Mouse (Mus musculus) kidney, postnatal 0 days (tissue): ENCODE data around the gene Naga. TPM values are rescaled to one million over a fixed set of nuclear protein-coding genes. Genes with fewer than 3 reads are reported as not detected.
A peak's percentile ranks its signal among the peaks of the same experiment; 100 is the strongest.

Source experiments
- ATAC-seq: fragments of 200-750 bp; cut with Nextera tagmentation; replicated peaks from 2 replicates; pipeline ENCODE4 v1.8.0; 2017; ENCODE audit warnings: low read depth, moderate number of reproducible peaks, moderate TSS enrichment, moderate library complexity; ENCODE audit not compliant: low FRiP score
- DNase-seq: peaks from one replicate; pipeline ENCODE4 v3.0.0-alpha.2; 2016; ENCODE audit warnings: low spot score
- H3K27ac ChIP-seq: fragments of 300-500 bp; sonication (generic); 2 replicates; pipeline ENCODE4 v1.5.1; 2014; ENCODE audit warnings: mild to moderate bottlenecking
- H3K27me3 ChIP-seq: fragments of 300-500 bp; sonication (generic); 2 replicates; pipeline ENCODE4 v1.6.1; 2014; ENCODE audit warnings: low read length, mixed read lengths; ENCODE audit not compliant: insufficient read depth
- H3K36me3 ChIP-seq: fragments of 300-500 bp; sonication (generic); 2 replicates; pipeline ENCODE4 v1.6.1; 2014; ENCODE audit warnings: low read length, mixed read lengths; ENCODE audit not compliant: insufficient read depth
- H3K4me1 ChIP-seq: fragments of 300-500 bp; sonication (generic); replicated peaks from 2 replicates; pipeline ENCODE4 v1.6.1; 2014; ENCODE audit warnings: antibody characterized with exemption, low read length, mixed read lengths; ENCODE audit not compliant: insufficient read depth
- H3K4me2 ChIP-seq: fragments of 300-500 bp; sonication (generic); 2 replicates; pipeline ENCODE4 v1.6.1; 2014; ENCODE audit warnings: mild to moderate bottlenecking, low read length, moderate library complexity, mixed read lengths
- H3K4me3 ChIP-seq: fragments of 300-500 bp; sonication (generic); replicated peaks from 2 replicates; pipeline ENCODE4 v1.5.1; 2014; ENCODE audit warnings: low read depth, low read length
- H3K9ac ChIP-seq: fragments of 300-500 bp; sonication (generic); 2 replicates; pipeline ENCODE4 v1.6.1; 2014; ENCODE audit warnings: low read depth, low read length
- H3K9me3 ChIP-seq: fragments of 300-500 bp; sonication (generic); replicated peaks from 2 replicates; pipeline ENCODE4 v1.6.1; 2016; ENCODE audit warnings: low read length, inconsistent platforms, mixed read lengths
- CTCF ChIP-seq: IDR thresholded peaks from 2 replicates; pipeline ENCODE4 v1.5.1; 2016; ENCODE audit warnings: antibody characterized with exemption, low read depth, mild to moderate bottlenecking, moderate library complexity
- WGBS: fragments of 180-500 bp; shearing (Covaris S2); extraction: QIAGEN DNeasy Blood & Tissue Kit; methylation state at CpG from one replicate; pipeline ENCODE4 v1.1.7; 2014; 5-methylcytosine and 5-hydroxymethylcytosine counted together
- polyA plus RNA-seq: library from polyadenylated mRNA; unstranded; fragments of >200 nt; fragmentation: Nextera tagmentation; extraction: Ambion mirVana; gene quantifications from 2 replicates; pipeline ENCODE4 v1.2.1, GENCODE M21; 2015

The Naga gene
- polyA plus RNA-seq, 1 experiment from 2014 or later: 95.0 TPM

GRCm38 (mm10) chr15:82319613-82320012 lies 19.1 kb downstream of the Naga start:
- Histone ChIP-seq H3K27me3 (no peaks in the 10 kb centered on the region), H3K9ac (no peak overlapping the region), H3K36me3 (no peaks in the 10 kb centered on the region), H3K4me1 (no peaks in the 10 kb centered on the region), H3K4me2 (no peak overlapping the region), H3K27ac (no peak overlapping the region), H3K4me3 (no peak overlapping the region), H3K9me3 (no peaks in the 10 kb centered on the region)
- TF ChIP-seq CTCF: no peak
- WGBS: 37% methylated on average over 1 of the region's 1 CpGs
- DNase-seq: no peak
- no peak for ATAC-seq

- no peak overlapping the region for H3K27ac ChIP-seq
- H3K4me1 ChIP-seq: no peaks in the 10 kb centered on the region
- no peak overlapping the region for H3K4me3 ChIP-seq
- no peak overlapping the region for H3K4me2 ChIP-seq
- no peak for TF ChIP-seq CTCF
- WGBS: 85% methylated on average over 6 of the region's 6 CpGs
- no peaks in the 10 kb centered on the region for H3K9me3 ChIP-seq
- H3K27me3 ChIP-seq: no peaks in the 10 kb centered on the region
- no peak overlapping the region for H3K9ac ChIP-seq
- DNase-seq: no peak
- no peaks in the 10 kb centered on the region for H3K36me3 ChIP-seq
- no peak for ATAC-seq
These were observed 20.9 kb downstream of the Naga start for GRCm38 (mm10) chr15:82317839-82318238.

DNA sequence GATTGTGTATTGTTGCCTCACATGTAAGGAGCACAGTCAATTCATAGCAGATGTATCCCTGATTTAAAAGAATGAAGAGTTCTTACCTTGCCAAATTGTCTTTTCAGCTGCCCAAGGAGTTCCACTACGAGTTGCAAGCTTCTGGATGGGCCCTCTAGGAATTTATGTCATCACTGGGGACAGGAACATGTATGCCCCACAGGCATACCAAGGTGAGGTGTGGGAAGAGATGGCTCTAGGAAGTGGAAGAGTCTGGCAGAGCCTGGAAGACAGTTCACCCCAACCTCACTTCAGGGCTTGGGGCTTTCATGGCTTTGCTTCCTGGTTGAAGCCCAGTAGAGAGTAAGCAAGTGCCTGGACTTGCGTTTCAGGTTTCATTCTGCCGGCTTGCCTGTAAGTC lies 30.3 kb downstream of the Naga start:
- DNase-seq: no peak
- H3K4me3 ChIP-seq: no peak overlapping the region
- H3K9me3 ChIP-seq: no peaks in the 10 kb centered on the region
- no peak for ATAC-seq
- no peaks in the 10 kb centered on the region for H3K4me1 ChIP-seq
- no peak for TF ChIP-seq CTCF
- no peaks in the 10 kb centered on the region for H3K27me3 ChIP-seq
- H3K36me3 ChIP-seq: no peaks in the 10 kb centered on the region
- no peak overlapping the region for H3K4me2 ChIP-seq
- H3K9ac ChIP-seq: no peak overlapping the region
- WGBS: 72% methylated on average over 3 of the region's 3 CpGs
- H3K27ac ChIP-seq: no peak overlapping the region

DNA sequence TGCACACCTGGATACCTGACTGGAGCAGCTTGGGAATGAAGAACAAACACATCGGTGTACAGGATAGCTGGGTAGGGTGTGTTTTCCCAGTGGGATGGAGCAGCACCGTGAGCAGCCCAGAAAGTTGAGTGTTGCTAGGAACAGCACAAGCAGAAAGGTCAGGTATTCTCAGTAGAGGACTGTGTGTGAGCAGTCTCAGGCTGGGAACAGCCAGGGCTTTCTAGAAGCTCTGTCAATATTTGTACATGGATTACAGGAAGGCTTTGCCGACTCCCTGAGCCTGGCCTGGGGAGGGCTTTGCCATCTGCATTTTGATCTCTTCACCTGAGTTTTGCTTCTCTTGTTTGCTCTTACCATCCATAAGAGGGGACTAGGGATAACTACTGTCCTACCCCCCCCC lies 31.6 kb downstream of the Naga start:
- DNase-seq: no peak
- Histone ChIP-seq H3K4me3 (no peak overlapping the region), H3K27ac (no peak overlapping the region), H3K4me2 (no peak overlapping the region), H3K9me3 (no peaks in the 10 kb centered on the region), H3K4me1 (no peaks in the 10 kb centered on the region), H3K36me3 (no peaks in the 10 kb centered on the region), H3K9ac (no peak overlapping the region), H3K27me3 (no peaks in the 10 kb centered on the region)
- no peak for TF ChIP-seq CTCF
- 76% methylated on average over 3 of the region's 3 CpGs for WGBS
- ATAC-seq: no peak

- no peaks in the 10 kb centered on the region for H3K36me3 ChIP-seq
- ATAC-seq: 0 out of 2 replicates have a peak, but pooled peaks have one; percentile 21
- no peak within 1 kb of the TSS for H3K4me3 ChIP-seq
- H3K27me3 ChIP-seq: no peaks in the 10 kb centered on the region
- no peaks in the 10 kb centered on the region for H3K4me1 ChIP-seq
- H3K27ac ChIP-seq: no peak within 1 kb of the TSS
- WGBS: 58% methylated on average over 39 of the region's 39 CpGs
- DNase-seq: no peak
- no peak for TF ChIP-seq CTCF
- H3K9ac ChIP-seq: no peak within 1 kb of the TSS
- H3K4me2 ChIP-seq: peak within 1 kb of the TSS; percentile 30; the same call in 1 of the 2 replicates
- H3K9me3 ChIP-seq: no peaks in the 10 kb centered on the region
These were observed 39.8 kb downstream of the Naga start, which contains the start of gene Wbp2nl for GRCm38 (mm10) chr15:82298764-82299561. Wbp2nl (plus strand) TSS chr15:82298954.

GRCm38 (mm10) chr15:82294059-82294458 lies 44.7 kb downstream of the Naga start:
- Histone ChIP-seq H3K4me3 (no peak overlapping the region), H3K4me2 (no peak overlapping the region), H3K27ac (no peak overlapping the region), H3K9ac (no peak overlapping the region), H3K9me3 (no peaks in the 10 kb centered on the region), H3K36me3 (no peaks in the 10 kb centered on the region), H3K27me3 (no peaks in the 10 kb centered on the region), H3K4me1 (peaks cover 3% of the 10 kb centered on the region; the same call in 1 of the 2 replicates)
- TF ChIP-seq CTCF: peak; percentile 73
- 34% methylated on average over 8 of the region's 8 CpGs for WGBS
- DNase-seq (peak; percentile 58), ATAC-seq (no peak)
